ENCODE assay signal across 18 mouse cellular contexts in genomic region chr11:74674713-74675112, GRCm38 (mm10). TPM values are rescaled to one million over a fixed set of nuclear protein-coding genes. Genes with fewer than 3 reads are reported as not detected.
DNase-seq lines count a peak whose midpoint lies in the region; ATAC-seq and TF ChIP-seq lines count a peak whose summit lies in the region.
"Had no signal": no experiment of that assay in that cellular context is flagged by ENCODE, and none has a peak within 500 bp of the region (broad histone marks: within the 10 kb centered on the region; RNA-seq: fewer than 3 reads in every experiment).

No protein-coding gene starts in this region.

- no peak overlapping the region for H3K4me2 ChIP-seq in midbrain, embryonic 11.5 days
- H3K4me2 ChIP-seq in midbrain, embryonic 14.5 days (ENCODE audit: low read length), result no peak overlapping the region
- no peak overlapping the region for H3K4me2 ChIP-seq in liver, embryonic 13.5 days
- H3K4me2 ChIP-seq: embryonic facial prominence, embryonic 12.5 days; forebrain, embryonic 12.5 days; hindbrain, embryonic 13.5 days had no signal

- H3K4me3 ChIP-seq in layer of hippocampus, adult 2 months, result no peak overlapping the region
- H3K4me3 ChIP-seq in midbrain, embryonic 11.5 days (ENCODE audit: low read depth, low read length), result no peak overlapping the region
- no peak overlapping the region for H3K4me3 ChIP-seq in midbrain, embryonic 14.5 days (replicated peaks; ENCODE audit: low read depth, low read length)
- H3K4me3 ChIP-seq in liver, embryonic 13.5 days (replicated peaks), result no peak overlapping the region
- H3K4me3 ChIP-seq: embryonic facial prominence, embryonic 12.5 days; forebrain, embryonic 12.5 days; hindbrain, embryonic 13.5 days had no signal

- DNase-seq in layer of hippocampus, adult 2 months (ENCODE audit: low spot score in 2 of 2), result peak in 1 of 2 experiments; percentile 4
- no peak for DNase-seq in layer of hippocampus, adult 8-10 months (ENCODE audit: low spot score in 2 of 2)
- DNase-seq in midbrain, embryonic 11.5 days (ENCODE audit: low spot score, missing footprints), result peak; percentile 82
- no peak for DNase-seq in midbrain, embryonic 14.5 days
- DNase-seq in liver, embryonic 13.5 days, result no peak
- no peak for DNase-seq in ovary, adult 18-20 months (ENCODE audit: low spot score)
- no peak for DNase-seq in adrenal gland, postnatal 10 days
- DNase-seq: adrenal gland, postnatal 14 days; cerebellum, adult 11-12 months; cerebellum, adult 9-10 months; gastrocnemius, postnatal 14 days; heart, postnatal 10 days had no signal

- H3K27ac ChIP-seq in layer of hippocampus, adult 2 months, result peak overlapping the region; percentile 73
- H3K27ac ChIP-seq in midbrain, embryonic 11.5 days (ENCODE audit: low read depth, low read length), result no peak overlapping the region
- no peak overlapping the region for H3K27ac ChIP-seq in midbrain, embryonic 14.5 days (replicated peaks; ENCODE audit: low read depth, low read length)
- peak overlapping the region; percentile 34 for H3K27ac ChIP-seq in liver, embryonic 13.5 days
- H3K27ac ChIP-seq: embryonic facial prominence, embryonic 12.5 days; forebrain, embryonic 12.5 days; hindbrain, embryonic 13.5 days; hindbrain, postnatal 0 days had no signal

- WGBS in midbrain, embryonic 11.5 days, result 95% methylated on average over 8 of the region's 8 CpGs
- WGBS in midbrain, embryonic 14.5 days, result 96% methylated on average over 8 of the region's 8 CpGs
- WGBS in liver, embryonic 13.5 days (ENCODE audit: insufficient replicate concordance), result 93% methylated on average over 8 of the region's 8 CpGs

- H3K9ac ChIP-seq in midbrain, embryonic 11.5 days (ENCODE audit: low read length), result no peak overlapping the region
- no peak overlapping the region for H3K9ac ChIP-seq in midbrain, embryonic 14.5 days (replicated peaks; ENCODE audit: low read length)
- no peak overlapping the region for H3K9ac ChIP-seq in liver, embryonic 13.5 days
- H3K9ac ChIP-seq: embryonic facial prominence, embryonic 12.5 days; forebrain, embryonic 12.5 days; hindbrain, embryonic 13.5 days had no signal

- no peaks in the 10 kb centered on the region for H3K9me3 ChIP-seq in midbrain, embryonic 11.5 days (ENCODE audit: control insufficient read depth, low read length)
- no peaks in the 10 kb centered on the region for H3K9me3 ChIP-seq in midbrain, embryonic 14.5 days (ENCODE audit: control insufficient read depth, low read length)
- no peaks in the 10 kb centered on the region for H3K9me3 ChIP-seq in liver, embryonic 13.5 days (replicated peaks)
- H3K9me3 ChIP-seq: embryonic facial prominence, embryonic 12.5 days; forebrain, embryonic 12.5 days; G1E; hindbrain, embryonic 13.5 days had no signal

- no peaks in the 10 kb centered on the region for H3K27me3 ChIP-seq in midbrain, embryonic 11.5 days (ENCODE audit: control insufficient read depth, insufficient read depth, low read length)
- H3K27me3 ChIP-seq in midbrain, embryonic 14.5 days (ENCODE audit: control insufficient read depth, insufficient read depth, low read length), result no peaks in the 10 kb centered on the region
- H3K27me3 ChIP-seq in liver, embryonic 13.5 days, result no peaks in the 10 kb centered on the region
- H3K27me3 ChIP-seq: embryonic facial prominence, embryonic 12.5 days; forebrain, embryonic 12.5 days; hindbrain, embryonic 13.5 days had no signal

- H3K36me3 ChIP-seq in midbrain, embryonic 11.5 days (ENCODE audit: control insufficient read depth, insufficient read depth, low read length), result peaks cover 9% of the 10 kb centered on the region
- H3K36me3 ChIP-seq in midbrain, embryonic 14.5 days (ENCODE audit: control insufficient read depth, insufficient read depth, low read length), result peaks cover 58% of the 10 kb centered on the region
- H3K36me3 ChIP-seq in liver, embryonic 13.5 days, result peaks cover 74% of the 10 kb centered on the region

- H3K4me1 ChIP-seq in midbrain, embryonic 11.5 days (ENCODE audit: control insufficient read depth, insufficient read depth, low read length), result no peaks in the 10 kb centered on the region
- H3K4me1 ChIP-seq in midbrain, embryonic 14.5 days (ENCODE audit: control insufficient read depth, insufficient read depth, low read length), result no peaks in the 10 kb centered on the region
- H3K4me1 ChIP-seq in liver, embryonic 13.5 days (replicated peaks), result peaks cover 26% of the 10 kb centered on the region
- H3K4me1 ChIP-seq: embryonic facial prominence, embryonic 12.5 days; forebrain, embryonic 12.5 days; hindbrain, embryonic 13.5 days had no signal

- TF ChIP-seq CTCF in layer of hippocampus, adult 2 months (conservative IDR thresholded peaks at IDR 0.05), result no peak

- no peak for ATAC-seq in midbrain, embryonic 11.5 days (ENCODE audit: low FRiP score)
- ATAC-seq in midbrain, embryonic 14.5 days (ENCODE audit: low FRiP score, low TSS enrichment), result no peak
- ATAC-seq in liver, embryonic 13.5 days (ENCODE audit: low read depth), result no peak
- ATAC-seq: forebrain, embryonic 16.5 days; hindbrain, postnatal 0 days had no signal

RNA-seq across cellular contexts. Expression of gene Cluh, which starts 25.4 kb away (rescaled TPM):
- 10 to 100 TPM; 71.2 to 74.0 TPM for total RNA-seq in layer of hippocampus, adult 2 months (2021)
- 10 to 100 TPM; 71.1 to 78.3 (median 73.6) TPM for total RNA-seq in layer of hippocampus, adult 8-10 months (2022)
- polyA plus RNA-seq in midbrain, embryonic 11.5 days (2014; fragmentation: Nextera tagmentation; extraction: Ambion mirVana), result 9.2 and 10.8 TPM in 2 replicates
- polyA plus RNA-seq in midbrain, embryonic 14.5 days (2014; fragmentation: Nextera tagmentation; extraction: Ambion mirVana), result 13.7 and 14.4 TPM in 2 replicates
- polyA plus RNA-seq in liver, embryonic 13.5 days (2015; fragmentation: Nextera tagmentation; extraction: Ambion mirVana), result 24.6 and 32.2 TPM in 2 replicates
- total RNA-seq in adrenal gland, postnatal 10 days (2021), result 100 to 1,000 TPM; 252 to 291 TPM

RNA-seq across cellular contexts. Expression of gene Pafah1b1, which starts 49.8 kb away (rescaled TPM):
- 100 to 1,000 TPM; 360 to 384 TPM for total RNA-seq in layer of hippocampus, adult 2 months (2021)
- total RNA-seq in layer of hippocampus, adult 8-10 months (2022), result 100 to 1,000 TPM; 310 to 407 (median 358) TPM
- 103 and 112 TPM in 2 replicates for polyA plus RNA-seq in midbrain, embryonic 11.5 days (2014; fragmentation: Nextera tagmentation; extraction: Ambion mirVana)
- polyA plus RNA-seq in midbrain, embryonic 14.5 days (2014; fragmentation: Nextera tagmentation; extraction: Ambion mirVana), result 105 and 120 TPM in 2 replicates
- polyA plus RNA-seq in liver, embryonic 13.5 days (2015; fragmentation: Nextera tagmentation; extraction: Ambion mirVana), result 38.9 and 49.9 TPM in 2 replicates
- total RNA-seq in adrenal gland, postnatal 10 days (2021), result 100 to 1,000 TPM; 145 to 154 TPM

RNA-seq across cellular contexts. Expression of gene Ccdc92b, which starts 55.3 kb away (rescaled TPM):
- total RNA-seq in layer of hippocampus, adult 2 months (2021), result 10 to 100 TPM; 21.5 to 23.9 TPM
- 10 to 100 TPM; 23.2 to 28.6 (median 24.6) TPM for total RNA-seq in layer of hippocampus, adult 8-10 months (2022)
- polyA plus RNA-seq in midbrain, embryonic 11.5 days (2014; fragmentation: Nextera tagmentation; extraction: Ambion mirVana), result 1.1 and 1.6 TPM in 2 replicates
- polyA plus RNA-seq in midbrain, embryonic 14.5 days (2014; fragmentation: Nextera tagmentation; extraction: Ambion mirVana), result 3.8 and 4.2 TPM in 2 replicates
- 7.6 and 8.3 TPM in 2 replicates for polyA plus RNA-seq in liver, embryonic 13.5 days (2015; fragmentation: Nextera tagmentation; extraction: Ambion mirVana)
- total RNA-seq in adrenal gland, postnatal 10 days (2021), result 1 to 10 TPM; 2.3 to 4.0 TPM
- polyA plus RNA-seq: G1E had no signal

Comparison
In these comparisons a context has a peak if more than half of its experiments do, and no peak if none do; other contexts are left out.
1. H3K27ac ChIP-seq: peak in layer of hippocampus, adult 2 months (single experiment) and liver, embryonic 13.5 days (single experiment); none in midbrain, embryonic 11.5 days (single experiment) and midbrain, embryonic 14.5 days (single experiment).
2. RNA of gene Ccdc92b, which starts 55.3 kb away (total RNA-seq): 23.2 to 28.6 TPM in layer of hippocampus, adult 8-10 months and 21.5 to 23.9 TPM in layer of hippocampus, adult 2 months; 2.3 to 4.0 TPM in adrenal gland, postnatal 10 days; every median in the first group is over 4 times any median in the second.